Mouse (Mus musculus) bone marrow macrophage, adult 2 months (primary cell): ENCODE measurements around the gene Fcgbp.

Experiments used
- CTCF ChIP-seq: IDR thresholded peaks from 2 replicates; pipeline ENCODE4 v1.5.1; 2012; ENCODE audit warnings: low read depth, mild to moderate bottlenecking, low read length, moderate library complexity
- POLR2A ChIP-seq: IDR thresholded peaks from 2 replicates; pipeline ENCODE4 v1.6.1; 2012; ENCODE audit warnings: mild to moderate bottlenecking, low read depth, low read length, borderline replicate concordance

- TF ChIP-seq POLR2A (no peak), CTCF (no peak)
These were observed 66.6 kb downstream of the Fcgbp start for GRCm38 (mm10) chr7:28137613-28138012.
